ENCODE assay signal across 13 mouse cellular contexts in the genomic region with DNA sequence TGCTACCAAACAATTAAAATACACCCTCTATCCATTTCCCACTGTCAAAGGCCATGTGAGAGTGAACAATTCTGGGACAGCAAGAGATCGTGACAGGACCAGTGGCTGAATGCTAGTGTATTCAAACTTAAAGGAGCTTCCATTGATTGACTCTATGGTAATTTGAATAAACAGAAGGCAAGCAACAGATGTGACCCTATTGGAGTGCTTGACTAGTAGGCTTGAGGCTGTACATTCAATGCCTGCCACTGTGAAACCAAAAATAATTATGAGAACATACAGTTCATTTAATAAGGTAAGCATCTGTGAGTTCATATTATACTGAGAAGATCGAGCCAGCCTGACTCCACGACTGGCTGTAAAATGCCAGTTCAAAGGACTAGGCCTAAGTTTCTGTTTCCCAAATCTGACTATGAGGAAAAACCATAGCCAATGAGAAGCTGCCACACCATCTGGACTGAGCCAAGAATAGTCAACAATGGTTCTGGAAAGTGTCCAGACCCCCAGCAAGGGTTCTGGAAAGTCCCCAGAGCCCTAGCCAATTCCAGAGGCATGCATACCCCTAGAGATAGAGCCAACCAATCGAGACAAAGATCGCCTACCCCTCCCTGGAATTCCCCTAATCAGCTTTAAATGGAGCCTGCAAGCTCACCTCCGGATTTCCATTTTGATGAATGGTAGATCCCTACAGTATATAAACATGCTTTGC.
DNase-seq lines count a peak whose midpoint lies in the region; ATAC-seq and TF ChIP-seq lines count a peak whose summit lies in the region.
"Had no signal": no experiment of that assay in that cellular context is flagged by ENCODE, and none has a peak within 500 bp of the region (broad histone marks: within the 10 kb centered on the region; RNA-seq: fewer than 3 reads in every experiment).

No protein-coding gene starts in this region.

- no peaks in the 10 kb centered on the region for H3K36me3 ChIP-seq in hindbrain, embryonic 15.5 days
- no peaks in the 10 kb centered on the region for H3K36me3 ChIP-seq in hindbrain, embryonic 10.5 days
- no peaks in the 10 kb centered on the region for H3K36me3 ChIP-seq in ES-E14 (ENCODE audit: control insufficient read depth, insufficient read depth, low read length, poor library complexity, severe bottlenecking)

- no peak overlapping the region for H3K9ac ChIP-seq in hindbrain, embryonic 15.5 days
- H3K9ac ChIP-seq in ES-E14 (ENCODE audit: insufficient read depth, low read depth, low read length, poor library complexity, severe bottlenecking): no peak overlapping the region

- no peak for DNase-seq in hindbrain, embryonic 10.5 days (ENCODE audit: low spot score)
- DNase-seq in ES-E14 (ENCODE audit: low read depth, low spot score) (no peak), Patski (ENCODE audit: low read depth, low spot score) (peak; percentile 17)
- peak; percentile 44 to 65 for DNase-seq in cerebellum, postnatal 25 days
- no peak for DNase-seq in right cerebral cortex, postnatal 36 days (ENCODE audit: low spot score in 2 of 2)
- no peak for DNase-seq in retina, postnatal 1 day
- DNase-seq: lung, adult 18-20 months; thymus, postnatal 4 days had no signal

- POLR2A ChIA-PET in Patski (lab: Charles Lee): no interaction called here

- no peaks in the 10 kb centered on the region for H3K27me3 ChIP-seq in hindbrain, embryonic 15.5 days
- H3K27me3 ChIP-seq in hindbrain, embryonic 10.5 days (ENCODE audit: insufficient read depth, poor library complexity, severe bottlenecking): no peaks in the 10 kb centered on the region
- peaks cover 1% of the 10 kb centered on the region for H3K27me3 ChIP-seq in Patski
- H3K27me3 ChIP-seq: megakaryocyte, embryonic 14.5 days had no signal

- in situ Hi-C loops in ES-E14 (cut with MboI; ENCODE audit: low sequenced_read_pairs in 2 of 2, unreplicated experiment in 2 of 2) (no loop called here), Patski (cut with MboI; ENCODE audit: low pct_unique_long_range_greater_than_20kb) (no loop called here)

- H3K4me2 ChIP-seq in hindbrain, embryonic 15.5 days: no peak overlapping the region

- no peak overlapping the region for H3K4me3 ChIP-seq in hindbrain, embryonic 15.5 days
- H3K4me3 ChIP-seq in hindbrain, embryonic 10.5 days: no peak overlapping the region
- H3K4me3 ChIP-seq in ES-E14 (ENCODE audit: insufficient read depth in 1 of 2, low read depth in 1 of 2, low read length in 2 of 2, poor library complexity in 1 of 2, severe bottlenecking in 1 of 2): no peak overlapping the region
- H3K4me3 ChIP-seq: heart, adult 2 months; megakaryocyte, embryonic 14.5 days had no signal

- CTCF ChIA-PET in Patski (lab: Charles Lee): no interaction called here

- no peaks in the 10 kb centered on the region for H3K4me1 ChIP-seq in hindbrain, embryonic 15.5 days (replicated peaks)
- H3K4me1 ChIP-seq in hindbrain, embryonic 10.5 days (replicated peaks): no peaks in the 10 kb centered on the region
- peaks cover 0 to 2% of the 10 kb centered on the region in 2 experiments; a peak in 2 of 4 replicates for H3K4me1 ChIP-seq in ES-E14 (ENCODE audit: control insufficient read depth in 2 of 2, insufficient read depth in 2 of 2, low read length in 2 of 2, poor library complexity in 1 of 2)
- H3K4me1 ChIP-seq: megakaryocyte, embryonic 14.5 days had no signal

- H3K9me3 ChIP-seq in hindbrain, embryonic 15.5 days: no peaks in the 10 kb centered on the region
- H3K9me3 ChIP-seq in hindbrain, embryonic 10.5 days: no peaks in the 10 kb centered on the region
- no peaks in the 10 kb centered on the region for H3K9me3 ChIP-seq in ES-E14 (ENCODE audit: control insufficient read depth, insufficient read depth, low read depth, low read length)
- H3K9me3 ChIP-seq: megakaryocyte, embryonic 14.5 days had no signal

- TF ChIP-seq CTCF in Patski (IDR thresholded peaks at IDR 0.05): no peak

- WGBS in hindbrain, embryonic 15.5 days: 69% methylated on average over 6 of the region's 6 CpGs
- WGBS in hindbrain, embryonic 10.5 days: 83% methylated on average over 6 of the region's 6 CpGs

- no peak overlapping the region for H3K27ac ChIP-seq in hindbrain, embryonic 15.5 days (replicated peaks)
- no peak overlapping the region for H3K27ac ChIP-seq in hindbrain, embryonic 10.5 days
- no peak overlapping the region for H3K27ac ChIP-seq in ES-E14 (ENCODE audit: insufficient read depth, low read depth, low read length, poor library complexity, severe bottlenecking)
- H3K27ac ChIP-seq: heart, adult 2 months; kidney, postnatal 0 days; stomach, postnatal 0 days had no signal

- peak; percentile 66; the same call in 1 of the 2 replicates for ATAC-seq in hindbrain, embryonic 15.5 days (ENCODE audit: low FRiP score, low read depth)
- ATAC-seq in Patski: peak; percentile 39

TF ChIP-seq in ES-E14, 5 proteins besides CTCF, POLR2A, EP300 and RAD21:
- no peak for TF ChIP-seq ZNF384 (IDR thresholded peaks at IDR 0.05; ENCODE audit: low read depth, low read length)
- TF ChIP-seq MAFK (IDR thresholded peaks at IDR 0.05; ENCODE audit: insufficient read depth, low read depth, low read length): 0 out of 2 replicates have a peak, but pooled peaks have one; percentile 2
TF ChIP-seq in ES-E14: peak in this region for 1.

Comparison
In these comparisons a context has a peak if more than half of its experiments do, and no peak if none do; other contexts are left out.
1. DNase-seq: peak in Patski (single experiment) and cerebellum, postnatal 25 days (2 of 2); none in hindbrain, embryonic 10.5 days (single experiment), ES-E14 (single experiment), right cerebral cortex, postnatal 36 days (0 of 2) and retina, postnatal 1 day (single experiment).